Mouse (Mus musculus): Measurements from ENCODE around the gene Pctp. TPM values are rescaled to one million over a fixed set of nuclear protein-coding genes. Genes with fewer than 3 reads are reported as not detected.

Pctp gene
- polyA plus RNA-seq, 1 experiment: 2.2 TPM

DNA sequence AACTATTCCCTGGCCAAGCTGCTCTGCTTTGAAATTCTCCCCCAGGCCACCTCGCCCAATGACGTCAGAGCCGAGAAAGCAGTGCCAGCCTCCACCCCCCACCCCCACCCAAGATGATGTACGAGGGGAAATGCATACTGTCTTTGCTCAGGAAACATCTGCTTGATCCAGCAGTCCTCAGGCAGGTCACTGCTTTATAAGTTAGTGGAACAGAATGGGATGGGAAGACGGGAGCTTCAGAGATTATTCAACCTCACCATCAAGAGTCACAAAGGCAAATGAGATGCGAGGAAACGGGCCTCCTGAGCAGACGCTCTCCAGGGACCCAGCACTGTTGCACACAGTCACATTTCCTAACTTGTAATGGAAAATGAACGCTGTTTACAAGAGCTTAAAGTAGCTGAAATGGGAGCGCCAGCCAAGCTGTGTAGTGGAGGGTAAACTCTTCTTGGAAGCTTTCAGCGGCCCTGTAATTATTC is 24.3 kb downstream of the Pctp start:
- WGBS: 37% methylated on average over 11 of the region's 11 CpGs
- Histone ChIP-seq H3K36me3 (ENCODE audit: control insufficient read depth, insufficient read depth, low read length) (no peaks in the 10 kb centered on the region), H3K4me3 (ENCODE audit: extremely low read depth, insufficient read depth, insufficient read length) (no peak overlapping the region), H3K4me1 (ENCODE audit: control insufficient read depth, insufficient read depth, insufficient read length) (no peaks in the 10 kb centered on the region), H3K27me3 (ENCODE audit: control insufficient read depth, insufficient read depth, low read length) (no peaks in the 10 kb centered on the region), H3K27ac (ENCODE audit: insufficient read depth, low read length) (no peak overlapping the region)
- no peak for TF ChIP-seq POLR2A (IDR thresholded peaks at IDR 0.05; ENCODE audit: low read depth, low read length)
- no peak for TF ChIP-seq CTCF (IDR thresholded peaks at IDR 0.05; ENCODE audit: extremely low read depth, insufficient read depth, insufficient read length, insufficient replicate concordance)
- no peak for DNase-seq (ENCODE audit: low read depth in 1 of 2, low spot score in 2 of 2)

DNA sequence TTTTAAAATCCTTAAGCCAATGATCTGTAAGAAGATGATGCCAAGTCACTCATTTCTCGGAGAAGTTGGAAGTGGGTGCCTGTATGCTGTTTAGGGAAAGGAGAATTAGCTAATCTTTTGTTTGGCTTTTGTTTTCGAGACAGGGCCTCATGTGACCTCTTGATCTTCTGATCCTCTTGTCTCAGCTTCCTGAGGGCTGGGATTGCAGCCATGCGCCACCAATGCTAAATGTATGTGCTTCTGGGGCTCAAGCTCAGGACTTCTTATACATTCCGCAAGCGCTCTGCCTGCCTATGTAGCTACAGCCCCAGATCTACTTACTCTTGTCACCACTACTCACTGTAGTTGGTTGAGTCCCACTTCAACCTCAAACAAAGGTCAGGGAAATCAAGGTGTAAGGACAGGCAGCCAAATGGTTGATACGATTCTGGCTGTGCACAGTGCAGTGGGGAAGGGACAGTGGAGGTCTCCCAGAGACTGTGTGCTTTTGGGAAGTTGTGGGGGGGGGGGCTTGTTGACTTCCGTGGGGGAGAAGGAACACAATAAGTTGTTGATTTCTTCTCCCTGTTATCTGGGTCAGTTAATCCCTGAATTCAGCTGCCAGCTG is 24.8 kb downstream of the Pctp start:
- H3K27ac ChIP-seq (ENCODE audit: insufficient read depth, low read length): no peak overlapping the region

DNA sequence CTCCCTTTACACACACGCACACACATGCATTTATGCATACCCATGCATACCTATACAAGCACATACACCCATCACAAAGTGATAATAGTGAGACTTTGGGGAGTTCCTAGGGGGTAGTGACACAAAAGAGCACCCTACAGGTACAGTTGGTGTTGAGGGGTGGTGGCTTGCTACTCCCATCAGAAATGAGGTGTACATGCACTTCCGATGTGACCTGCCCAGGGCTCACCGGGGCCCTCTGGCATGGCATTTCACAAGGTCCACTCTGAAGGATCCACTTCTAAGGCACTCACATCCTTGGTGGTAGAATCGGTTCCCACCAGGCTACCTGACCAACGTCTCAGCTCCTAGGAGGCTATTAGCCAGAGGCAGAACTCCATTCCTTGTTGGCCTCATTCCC is 26.3 kb downstream of the Pctp start:
- Histone ChIP-seq H3K27me3 (ENCODE audit: control insufficient read depth, insufficient read depth, low read length) (no peaks in the 10 kb centered on the region), H3K4me1 (ENCODE audit: control insufficient read depth, insufficient read depth, insufficient read length) (no peaks in the 10 kb centered on the region), H3K4me3 (ENCODE audit: extremely low read depth, insufficient read depth, insufficient read length) (no peak overlapping the region), H3K36me3 (ENCODE audit: control insufficient read depth, insufficient read depth, low read length) (no peaks in the 10 kb centered on the region), H3K27ac (ENCODE audit: insufficient read depth, low read length) (no peak overlapping the region)
- DNase-seq (ENCODE audit: low read depth in 1 of 2, low spot score in 2 of 2): no peak
- no peak for TF ChIP-seq CTCF (IDR thresholded peaks at IDR 0.05; ENCODE audit: extremely low read depth, insufficient read depth, insufficient read length, insufficient replicate concordance)
- TF ChIP-seq POLR2A (IDR thresholded peaks at IDR 0.05; ENCODE audit: low read depth, low read length): no peak
- 91% methylated on average over 5 of the region's 5 CpGs for WGBS

More for the DNA sequence above, 24.8 kb downstream of the Pctp start:
- WGBS: 73% methylated on average over 7 of the region's 7 CpGs
- no peak for DNase-seq (ENCODE audit: low read depth in 1 of 2, low spot score in 2 of 2)
- Histone ChIP-seq H3K27me3 (ENCODE audit: control insufficient read depth, insufficient read depth, low read length) (no peaks in the 10 kb centered on the region), H3K4me1 (ENCODE audit: control insufficient read depth, insufficient read depth, insufficient read length) (no peaks in the 10 kb centered on the region), H3K36me3 (ENCODE audit: control insufficient read depth, insufficient read depth, low read length) (no peaks in the 10 kb centered on the region), H3K4me3 (ENCODE audit: extremely low read depth, insufficient read depth, insufficient read length) (no peak overlapping the region)
- no peak for TF ChIP-seq CTCF (IDR thresholded peaks at IDR 0.05; ENCODE audit: extremely low read depth, insufficient read depth, insufficient read length, insufficient replicate concordance)
- TF ChIP-seq POLR2A (IDR thresholded peaks at IDR 0.05; ENCODE audit: low read depth, low read length): no peak

DNA sequence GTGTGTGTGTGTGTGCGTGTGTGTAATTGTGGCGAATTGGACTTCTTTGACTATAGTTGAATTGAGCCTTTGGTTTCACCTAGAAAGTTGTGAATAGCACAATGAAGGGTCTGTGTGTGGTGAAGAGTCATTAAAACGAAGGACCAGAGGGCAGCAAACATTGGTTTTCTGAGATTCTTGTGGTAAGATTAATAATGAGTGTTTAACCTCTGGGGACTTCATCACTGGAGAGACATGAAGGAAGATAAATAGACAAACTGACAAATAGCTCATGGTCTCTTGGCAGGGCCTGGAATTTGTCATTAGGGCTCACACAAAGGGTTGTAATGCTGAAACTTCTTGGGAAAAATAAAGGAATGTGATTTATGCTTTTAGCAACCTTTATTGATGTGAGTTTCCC is 31.4 kb downstream of the Pctp start:
- TF ChIP-seq CTCF (IDR thresholded peaks at IDR 0.05; ENCODE audit: extremely low read depth, insufficient read depth, insufficient read length, insufficient replicate concordance) (no peak), POLR2A (IDR thresholded peaks at IDR 0.05; ENCODE audit: low read depth, low read length) (no peak)
- H3K27me3 ChIP-seq (ENCODE audit: control insufficient read depth, insufficient read depth, low read length): no peaks in the 10 kb centered on the region
- no peak overlapping the region for H3K27ac ChIP-seq (ENCODE audit: insufficient read depth, low read length)
- no peak for DNase-seq (ENCODE audit: low read depth in 1 of 2, low spot score in 2 of 2)
- no peaks in the 10 kb centered on the region for H3K4me1 ChIP-seq (ENCODE audit: control insufficient read depth, insufficient read depth, insufficient read length)
- no peaks in the 10 kb centered on the region for H3K36me3 ChIP-seq (ENCODE audit: control insufficient read depth, insufficient read depth, low read length)
- no peak overlapping the region for H3K4me3 ChIP-seq (ENCODE audit: extremely low read depth, insufficient read depth, insufficient read length)
- WGBS: 87% methylated on average over 3 of the region's 3 CpGs

DNA sequence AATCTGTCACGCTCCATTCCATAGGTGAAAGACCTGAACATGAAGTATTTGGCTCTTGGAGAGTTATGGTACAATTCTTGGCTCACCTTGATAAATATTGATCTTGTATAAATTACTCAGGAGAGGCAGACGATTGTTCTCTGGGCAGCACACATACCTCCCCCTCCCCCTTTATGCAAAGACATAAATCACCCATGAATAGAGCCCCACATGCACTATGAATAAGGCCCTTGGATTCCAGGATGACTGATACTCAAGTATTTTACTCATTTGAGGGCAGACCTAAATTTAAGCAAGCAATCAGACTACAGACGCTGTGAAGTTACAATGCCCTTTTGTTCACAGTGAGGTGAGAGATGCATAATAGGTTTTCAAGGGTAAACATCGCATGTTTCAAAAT is 32.0 kb downstream of the Pctp start:
- H3K4me1 ChIP-seq (ENCODE audit: control insufficient read depth, insufficient read depth, insufficient read length): no peaks in the 10 kb centered on the region
- no peak overlapping the region for H3K4me3 ChIP-seq (ENCODE audit: extremely low read depth, insufficient read depth, insufficient read length)
- no peak overlapping the region for H3K27ac ChIP-seq (ENCODE audit: insufficient read depth, low read length)
- 71% methylated on average over 4 of the region's 4 CpGs for WGBS
- DNase-seq (ENCODE audit: low read depth in 1 of 2, low spot score in 2 of 2): no peak
- no peaks in the 10 kb centered on the region for H3K36me3 ChIP-seq (ENCODE audit: control insufficient read depth, insufficient read depth, low read length)
- H3K27me3 ChIP-seq (ENCODE audit: control insufficient read depth, insufficient read depth, low read length): no peaks in the 10 kb centered on the region
- TF ChIP-seq CTCF (IDR thresholded peaks at IDR 0.05; ENCODE audit: extremely low read depth, insufficient read depth, insufficient read length, insufficient replicate concordance) (no peak), POLR2A (IDR thresholded peaks at IDR 0.05; ENCODE audit: low read depth, low read length) (no peak)

DNA sequence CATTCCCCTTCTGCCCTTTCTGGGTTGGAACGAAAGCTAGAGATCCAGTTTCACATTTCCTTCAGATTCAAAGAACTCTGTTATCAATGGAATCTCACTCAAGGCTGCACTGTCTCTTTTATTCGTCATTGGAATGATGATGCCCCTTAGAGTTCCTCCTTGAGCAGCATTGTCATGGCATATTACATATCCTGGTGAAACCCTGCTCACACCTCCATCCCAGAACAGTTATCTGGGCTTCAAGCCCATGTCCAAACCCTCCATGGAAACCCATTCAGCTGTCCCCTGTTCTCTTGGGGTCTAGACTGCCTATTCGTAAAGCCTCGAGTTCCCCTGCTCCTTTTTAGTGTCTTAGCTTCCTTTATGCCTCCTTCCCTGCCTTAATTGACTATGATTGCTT is 33.6 kb downstream of the Pctp start:
- no peaks in the 10 kb centered on the region for H3K4me1 ChIP-seq (ENCODE audit: control insufficient read depth, insufficient read depth, insufficient read length)
- 76% methylated on average over 4 of the region's 4 CpGs for WGBS
- no peak overlapping the region for H3K4me3 ChIP-seq (ENCODE audit: extremely low read depth, insufficient read depth, insufficient read length)
- no peaks in the 10 kb centered on the region for H3K27me3 ChIP-seq (ENCODE audit: control insufficient read depth, insufficient read depth, low read length)
- H3K36me3 ChIP-seq (ENCODE audit: control insufficient read depth, insufficient read depth, low read length): no peaks in the 10 kb centered on the region
- H3K27ac ChIP-seq (ENCODE audit: insufficient read depth, low read length): no peak overlapping the region
- TF ChIP-seq POLR2A (IDR thresholded peaks at IDR 0.05; ENCODE audit: low read depth, low read length): no peak
- no peak for TF ChIP-seq CTCF (IDR thresholded peaks at IDR 0.05; ENCODE audit: extremely low read depth, insufficient read depth, insufficient read length, insufficient replicate concordance)
- DNase-seq (ENCODE audit: low read depth in 1 of 2, low spot score in 2 of 2): no peak

DNA sequence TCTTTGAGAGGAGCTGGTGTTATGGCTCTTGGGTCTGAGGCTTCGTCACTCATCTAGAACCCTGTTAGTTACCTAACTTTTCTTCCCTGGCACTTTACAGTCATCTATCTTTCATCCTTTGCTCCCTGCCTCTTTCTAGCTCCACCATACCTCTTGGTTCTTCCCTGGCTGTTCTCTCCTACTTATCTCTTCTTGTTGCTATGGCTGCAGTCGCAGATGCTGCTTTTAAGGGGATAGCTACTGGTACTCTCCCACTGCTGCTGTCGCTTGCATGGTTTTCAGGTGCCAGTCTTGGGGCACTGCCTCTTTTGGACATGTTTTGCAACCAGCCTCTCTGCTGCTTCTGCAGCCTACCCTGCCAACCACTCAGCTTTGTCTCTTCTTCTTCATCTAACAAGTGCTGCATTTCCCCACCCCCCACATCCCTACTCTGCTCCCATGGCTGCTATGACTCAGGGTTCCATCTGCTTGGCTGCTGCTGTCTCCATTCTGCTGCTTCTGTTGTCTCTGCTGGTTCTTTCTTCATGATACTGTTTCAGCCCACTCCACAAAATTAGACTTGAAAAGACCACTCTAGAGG is 51.9 kb downstream of the Pctp start:
- Histone ChIP-seq H3K27me3 (ENCODE audit: control insufficient read depth, insufficient read depth, low read length) (no peaks in the 10 kb centered on the region), H3K4me3 (ENCODE audit: extremely low read depth, insufficient read depth, insufficient read length) (no peak overlapping the region), H3K27ac (ENCODE audit: insufficient read depth, low read length) (no peak overlapping the region), H3K4me1 (ENCODE audit: control insufficient read depth, insufficient read depth, insufficient read length) (no peaks in the 10 kb centered on the region), H3K36me3 (ENCODE audit: control insufficient read depth, insufficient read depth, low read length) (no peaks in the 10 kb centered on the region)
- TF ChIP-seq POLR2A (IDR thresholded peaks at IDR 0.05; ENCODE audit: low read depth, low read length): no peak
- no peak for DNase-seq (ENCODE audit: low read depth in 1 of 2, low spot score in 2 of 2)
- 84% methylated on average over 3 of the region's 3 CpGs for WGBS
